Mouse (Mus musculus): ENCODE data around the gene Fam117b. TPM values are rescaled to one million over a fixed set of nuclear protein-coding genes. Genes with fewer than 3 reads are reported as not detected.

Gene Fam117b
- polyA plus RNA-seq, 1 experiment, result 15.4 TPM

- TF ChIP-seq POLR2A (IDR thresholded peaks at IDR 0.05; ENCODE audit: control insufficient read depth, low read depth, low read length) (no peak), CTCF (IDR thresholded peaks at IDR 0.05; ENCODE audit: control insufficient read depth, insufficient read depth, insufficient replicate concordance, low read depth, low read length) (no peak)
Measured at GRCm38 (mm10) chr1:60013779-60014178, 101.0 kb downstream of the Fam117b start.

GRCm38 (mm10) chr1:60015511-60015910, 102.7 kb downstream of the Fam117b start:
- H3K36me3 ChIP-seq (ENCODE audit: control insufficient read depth, insufficient read depth, low read length), result no peaks in the 10 kb centered on the region; the same call in 1 of the 2 replicates
- TF ChIP-seq POLR2A (IDR thresholded peaks at IDR 0.05; ENCODE audit: control insufficient read depth, low read depth, low read length), result no peak
- no peak for TF ChIP-seq CTCF (IDR thresholded peaks at IDR 0.05; ENCODE audit: control insufficient read depth, insufficient read depth, insufficient replicate concordance, low read depth, low read length)
- H3K27ac ChIP-seq (ENCODE audit: control insufficient read depth, insufficient read depth, low read depth, low read length), result peak overlapping the region; percentile 9
- no peaks in the 10 kb centered on the region for H3K4me1 ChIP-seq (ENCODE audit: control insufficient read depth, insufficient read depth, low read length)
- no peaks in the 10 kb centered on the region for H3K27me3 ChIP-seq (ENCODE audit: control insufficient read depth, insufficient read depth, low read length)
- H3K4me3 ChIP-seq (ENCODE audit: control insufficient read depth, low read depth, low read length), result no peak overlapping the region

More at GRCm38 (mm10) chr1:60013779-60014178, 101.0 kb downstream of the Fam117b start:
- Histone ChIP-seq H3K27me3 (ENCODE audit: control insufficient read depth, insufficient read depth, low read length) (no peaks in the 10 kb centered on the region), H3K36me3 (ENCODE audit: control insufficient read depth, insufficient read depth, low read length) (no peaks in the 10 kb centered on the region; the same call in 1 of the 2 replicates), H3K4me1 (ENCODE audit: control insufficient read depth, insufficient read depth, low read length) (no peaks in the 10 kb centered on the region), H3K4me3 (ENCODE audit: control insufficient read depth, low read depth, low read length) (no peak overlapping the region), H3K27ac (ENCODE audit: control insufficient read depth, insufficient read depth, low read depth, low read length) (no peak overlapping the region)

- no peak overlapping the region for H3K4me3 ChIP-seq (ENCODE audit: control insufficient read depth, low read depth, low read length)
- H3K27ac ChIP-seq (ENCODE audit: control insufficient read depth, insufficient read depth, low read depth, low read length), result peak overlapping the region; percentile 9
- no peaks in the 10 kb centered on the region; the same call in 1 of the 2 replicates for H3K36me3 ChIP-seq (ENCODE audit: control insufficient read depth, insufficient read depth, low read length)
- H3K4me1 ChIP-seq (ENCODE audit: control insufficient read depth, insufficient read depth, low read length), result no peaks in the 10 kb centered on the region
- no peaks in the 10 kb centered on the region for H3K27me3 ChIP-seq (ENCODE audit: control insufficient read depth, insufficient read depth, low read length)
- TF ChIP-seq CTCF (IDR thresholded peaks at IDR 0.05; ENCODE audit: control insufficient read depth, insufficient read depth, insufficient replicate concordance, low read depth, low read length) (no peak), POLR2A (IDR thresholded peaks at IDR 0.05; ENCODE audit: control insufficient read depth, low read depth, low read length) (no peak)
Measured at GRCm38 (mm10) chr1:60016136-60016611, 103.4 kb downstream of the Fam117b start.

- Histone ChIP-seq H3K27me3 (ENCODE audit: control insufficient read depth, insufficient read depth, low read length) (no peaks in the 10 kb centered on the region), H3K4me1 (ENCODE audit: control insufficient read depth, insufficient read depth, low read length) (no peaks in the 10 kb centered on the region), H3K4me3 (ENCODE audit: control insufficient read depth, low read depth, low read length) (no peak overlapping the region), H3K36me3 (ENCODE audit: control insufficient read depth, insufficient read depth, low read length) (no peaks in the 10 kb centered on the region; the same call in 1 of the 2 replicates), H3K27ac (ENCODE audit: control insufficient read depth, insufficient read depth, low read depth, low read length) (no peak overlapping the region)
- TF ChIP-seq POLR2A (IDR thresholded peaks at IDR 0.05; ENCODE audit: control insufficient read depth, low read depth, low read length), result no peak
- no peak for TF ChIP-seq CTCF (IDR thresholded peaks at IDR 0.05; ENCODE audit: control insufficient read depth, insufficient read depth, insufficient replicate concordance, low read depth, low read length)
Measured at GRCm38 (mm10) chr1:60017031-60017469, 104.2 kb downstream of the Fam117b start.

Other genes with a start within 250 kb of the Fam117b start
- 22.2 and 32.2 TPM in 2 replicates for gene Sumo1, start 242.2 kb upstream of the Fam117b start, polyA plus RNA-seq (2012; rRNA removed)
- 27.0 and 29.6 TPM in 2 replicates for gene Nop58, start 228.0 kb upstream of the Fam117b start, polyA plus RNA-seq (2012; rRNA removed)
- gene Bmpr2, start 149.6 kb upstream of the Fam117b start, polyA plus RNA-seq (2012; rRNA removed), result 1.3 and 1.8 TPM in 2 replicates
- gene Ica1l, start 130.2 kb downstream of the Fam117b start, polyA plus RNA-seq (2012; rRNA removed), result 47.9 and 53.0 TPM in 2 replicates
- gene Carf, start 185.2 kb downstream of the Fam117b start, polyA plus RNA-seq (2012; rRNA removed), result 15.3 and 18.3 TPM in 2 replicates
- 67.7 and 69.3 TPM in 2 replicates for gene Wdr12, start 185.6 kb downstream of the Fam117b start, polyA plus RNA-seq (2012; rRNA removed)

Data from testis, adult 2 months (tissue).